Mouse (Mus musculus) liver, adult 2 months (tissue): ENCODE measurements around the gene Eif3l. TPM values are rescaled to one million over a fixed set of nuclear protein-coding genes. Genes with fewer than 3 reads are reported as not detected.

Experiments
- DNase-seq: peaks from one replicate; pipeline ENCODE4 v3.0.0-alpha.2; 2011; ENCODE audit warnings: low read depth, low spot score; ENCODE audit errors: extremely low read depth
- H3K27ac ChIP-seq: fragments of 200-500 bp; replicated peaks from 2 replicates; pipeline ENCODE4 v1.5.1; 2012; ENCODE audit warnings: low read depth, mild to moderate bottlenecking, control low read depth, inconsistent platforms, low read length; ENCODE audit not compliant: insufficient read depth
- H3K27me3 ChIP-seq: fragments of 200-500 bp; 2 replicates; pipeline ENCODE4 v1.6.1; 2012; ENCODE audit warnings: mild to moderate bottlenecking, moderate library complexity, low read length, inconsistent platforms; ENCODE audit not compliant: control insufficient read depth, insufficient read depth
- H3K36me3 ChIP-seq: fragments of 200-500 bp; 2 replicates; pipeline ENCODE4 v1.6.1; 2012; ENCODE audit warnings: low read length, inconsistent platforms; ENCODE audit not compliant: control insufficient read depth, insufficient read depth
- H3K4me1 ChIP-seq: fragments of 200-500 bp; 2 replicates; pipeline ENCODE4 v1.6.1; 2011; ENCODE audit warnings: low read length; ENCODE audit not compliant: control insufficient read depth, insufficient read depth
- H3K4me3 ChIP-seq: fragments of 200-500 bp; 2 replicates; pipeline ENCODE4 v1.5.1; 2011; ENCODE audit warnings: low read depth, mild to moderate bottlenecking, control low read depth, low read length, moderate library complexity; ENCODE audit not compliant: insufficient read depth
- H3K79me2 ChIP-seq: fragments of 200-500 bp; 2 replicates; pipeline ENCODE4 v1.6.1; 2012; ENCODE audit warnings: inconsistent platforms, mild to moderate bottlenecking, low read length, moderate library complexity; ENCODE audit not compliant: control insufficient read depth, insufficient read depth
- H3K9ac ChIP-seq: fragments of 200-500 bp; 2 replicates; pipeline ENCODE4 v1.6.1; 2012; ENCODE audit warnings: low read depth, mild to moderate bottlenecking, control low read depth, inconsistent platforms, low read length
- CTCF ChIP-seq: fragments of 200-500 bp; IDR thresholded peaks from 2 replicates; pipeline ENCODE4 v1.5.1; 2011; ENCODE audit warnings: low read depth, low read length, control low read depth
- POLR2A ChIP-seq: fragments of 200-500 bp; IDR thresholded peaks from 2 replicates; pipeline ENCODE4 v1.6.1; 2011; ENCODE audit warnings: low read length, control low read depth; ENCODE audit not compliant: insufficient read depth; ENCODE audit errors: extremely low read depth
- WGBS: fragments of 180-500 bp; shearing (Covaris S2); methylation state at CpG from one replicate; pipeline ENCODE4 v1.1.7; 2018; 5-methylcytosine and 5-hydroxymethylcytosine counted together
- polyA plus RNA-seq: library from polyadenylated mRNA; depleted of rRNA; stranded (reverse); fragments of >200 nt; gene quantifications from 2 replicates; pipeline ENCODE4 v1.2.3, GENCODE M21; 2012
- total RNA-seq: library from RNA; depleted of rRNA; stranded (reverse); fragments of >200 nt; gene quantifications from 2 replicates; pipeline ENCODE4 v1.2.3, GENCODE M21; 2014

The Eif3l gene
- total and polyA plus RNA-seq, 2 experiments, result 82.1 to 103 TPM

DNA sequence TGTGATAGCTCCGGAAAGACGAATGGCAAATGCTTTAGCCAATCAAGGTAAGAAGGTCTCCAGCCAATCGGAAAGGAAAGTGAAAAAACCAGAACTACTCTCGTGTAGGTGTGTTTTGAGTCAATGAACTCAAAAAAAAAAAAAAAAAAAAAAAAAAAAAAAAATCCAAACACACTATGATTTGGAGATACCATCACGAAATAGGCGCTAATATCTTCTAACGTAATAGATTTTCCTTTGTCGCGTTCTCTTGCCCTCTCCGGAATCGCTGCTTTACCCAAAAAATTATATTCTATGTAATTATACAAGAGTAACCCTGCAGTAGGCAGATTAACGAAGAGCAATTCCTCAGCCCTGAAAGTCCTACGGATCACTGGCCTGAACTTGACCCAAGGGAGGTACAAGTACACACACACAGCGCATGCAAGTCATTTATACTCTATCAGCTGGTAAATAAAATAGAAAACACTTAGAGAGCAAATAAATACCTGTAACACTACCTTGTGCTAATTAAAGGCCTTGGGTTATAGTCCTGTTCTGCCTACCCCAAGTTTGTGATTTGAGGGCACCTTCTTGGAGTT is 11.7 kb upstream of the Eif3l start:
- WGBS, result 4% methylated on average over 14 of the region's 14 CpGs
- Histone ChIP-seq H3K4me3 (no peak overlapping the region), H3K27ac (peak overlapping the region; percentile 9; the same call in 1 of the 2 replicates), H3K9ac (no peak overlapping the region), H3K79me2 (no peaks in the 10 kb centered on the region), H3K36me3 (peaks cover 2% of the 10 kb centered on the region; the same call in 1 of the 2 replicates), H3K4me1 (peaks cover 2% of the 10 kb centered on the region; the same call in 1 of the 2 replicates), H3K27me3 (no peaks in the 10 kb centered on the region)
- DNase-seq, result peak; percentile 76
- TF ChIP-seq POLR2A (no peak), CTCF (no peak)

DNA sequence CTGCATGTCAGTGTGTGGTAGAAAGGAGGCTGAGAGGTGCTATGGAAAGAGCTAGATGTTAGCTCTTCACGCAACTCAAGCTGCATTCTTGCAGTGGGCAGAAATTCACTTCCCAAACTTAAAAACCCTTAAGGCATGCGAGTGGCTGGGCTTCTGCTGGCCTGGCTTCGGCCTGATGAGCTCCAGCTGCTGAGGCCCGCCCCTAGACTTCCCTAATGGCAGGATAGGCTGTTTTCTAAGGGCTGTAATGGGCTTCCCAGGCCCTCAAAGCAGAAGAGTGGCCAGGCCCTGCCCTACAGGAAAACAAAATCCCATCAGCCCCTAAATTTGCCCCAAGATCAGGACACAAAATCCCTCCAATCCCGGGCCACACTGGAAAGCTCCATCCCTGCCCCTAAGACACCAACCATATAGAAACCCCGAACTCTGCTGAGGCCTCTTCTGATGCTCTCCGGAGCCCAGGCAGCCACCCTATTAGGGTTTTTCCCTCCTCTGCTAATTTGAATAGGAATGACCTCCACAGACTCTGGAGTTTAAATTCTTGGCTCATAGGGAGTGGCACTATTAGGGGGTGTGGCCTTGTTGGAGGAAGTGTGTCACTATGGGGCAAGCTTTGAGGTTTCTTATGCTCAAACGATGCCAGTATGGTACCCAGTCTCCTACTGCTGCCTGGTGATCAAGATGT is 9.8 kb upstream of the Eif3l start:
- H3K9ac ChIP-seq, result no peak overlapping the region
- no peaks in the 10 kb centered on the region for H3K79me2 ChIP-seq
- 78% methylated on average over 8 of the region's 8 CpGs for WGBS
- H3K36me3 ChIP-seq, result no peaks in the 10 kb centered on the region
- no peak for DNase-seq
- no peak overlapping the region for H3K27ac ChIP-seq
- no peaks in the 10 kb centered on the region for H3K27me3 ChIP-seq
- TF ChIP-seq POLR2A (no peak), CTCF (no peak)
- H3K4me3 ChIP-seq, result no peak overlapping the region
- peaks cover 2% of the 10 kb centered on the region; the same call in 1 of the 2 replicates for H3K4me1 ChIP-seq

DNA sequence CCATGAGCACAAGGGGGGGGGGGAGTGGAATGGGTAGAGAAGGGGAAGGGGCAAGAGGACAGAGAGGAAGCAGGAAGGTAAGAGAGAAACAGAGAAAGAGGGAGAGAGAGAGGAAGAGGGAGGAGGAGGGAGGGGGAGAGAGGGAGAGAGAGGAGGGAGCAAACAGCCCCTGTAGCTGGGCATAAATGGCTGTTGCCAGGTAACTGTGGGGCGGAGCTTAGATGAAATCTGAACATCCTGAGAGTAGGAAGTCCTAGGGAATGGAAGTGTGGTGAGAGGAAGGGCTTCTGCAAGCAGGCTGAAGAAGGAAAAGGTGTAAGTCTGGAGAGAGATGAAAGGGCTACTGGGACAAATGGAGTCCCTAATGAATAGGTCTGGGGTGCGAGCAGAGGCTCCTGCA is 8.7 kb upstream of the Eif3l start:
- H3K9ac ChIP-seq, result no peak overlapping the region
- H3K36me3 ChIP-seq, result no peaks in the 10 kb centered on the region
- no peak overlapping the region for H3K4me3 ChIP-seq
- H3K79me2 ChIP-seq, result no peaks in the 10 kb centered on the region
- no peak for DNase-seq
- peaks cover 2% of the 10 kb centered on the region; the same call in 1 of the 2 replicates for H3K4me1 ChIP-seq
- 94% methylated on average over 2 of the region's 2 CpGs for WGBS
- H3K27ac ChIP-seq, result no peak overlapping the region
- no peaks in the 10 kb centered on the region for H3K27me3 ChIP-seq
- TF ChIP-seq CTCF (no peak), POLR2A (no peak)

DNA sequence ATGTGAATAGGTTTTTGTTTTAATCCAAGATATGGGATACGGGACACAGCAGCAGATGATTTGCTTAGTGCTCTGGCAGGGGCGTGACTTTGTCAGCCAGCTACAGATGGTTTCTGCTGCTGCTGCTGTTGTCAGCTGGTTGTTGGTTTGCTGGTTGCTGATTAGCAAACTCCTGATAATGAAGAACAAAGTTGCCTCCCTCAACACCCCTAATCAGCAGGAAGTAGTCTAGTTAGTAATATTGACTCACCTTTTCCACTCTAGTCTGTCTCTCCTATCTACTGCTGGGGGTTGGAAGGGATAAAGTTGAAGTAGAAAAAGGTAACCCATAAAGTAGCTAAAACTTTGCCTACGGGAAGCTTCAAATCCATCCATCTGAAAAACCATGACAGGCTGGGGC is 7.3 kb upstream of the Eif3l start:
- WGBS, result 65% methylated on average over 3 of the region's 3 CpGs
- no peak overlapping the region for H3K4me3 ChIP-seq
- TF ChIP-seq POLR2A, result no peak
- no peak for TF ChIP-seq CTCF
- no peak for DNase-seq
- H3K27ac ChIP-seq, result no peak overlapping the region
- H3K36me3 ChIP-seq, result no peaks in the 10 kb centered on the region
- peaks cover 2% of the 10 kb centered on the region; the same call in 1 of the 2 replicates for H3K4me1 ChIP-seq
- H3K79me2 ChIP-seq, result no peaks in the 10 kb centered on the region
- no peaks in the 10 kb centered on the region for H3K27me3 ChIP-seq
- H3K9ac ChIP-seq, result no peak overlapping the region

DNA sequence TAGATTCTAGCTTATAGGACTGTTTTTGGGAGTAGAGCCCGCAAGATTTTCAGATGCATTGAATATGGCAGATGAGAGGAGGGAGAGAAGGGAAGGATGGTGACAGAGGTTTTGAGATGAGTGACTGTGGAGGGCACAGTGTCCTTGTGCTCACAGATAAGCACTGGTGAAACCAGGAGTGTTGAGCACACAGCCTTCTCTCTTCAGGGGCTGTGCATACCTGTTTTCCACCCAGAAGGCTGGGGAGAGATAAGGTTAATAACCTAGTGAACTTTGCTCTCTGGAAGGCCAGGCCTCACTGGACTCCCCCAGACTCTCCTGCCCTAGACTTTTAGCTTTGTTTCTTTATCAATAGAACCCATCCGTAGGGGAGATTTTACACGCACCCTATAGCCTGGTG is 6.6 kb upstream of the Eif3l start:
- Histone ChIP-seq H3K9ac (no peak overlapping the region), H3K27ac (no peak overlapping the region), H3K27me3 (no peaks in the 10 kb centered on the region), H3K4me3 (no peak overlapping the region), H3K79me2 (no peaks in the 10 kb centered on the region), H3K4me1 (peaks cover 2% of the 10 kb centered on the region; the same call in 1 of the 2 replicates), H3K36me3 (no peaks in the 10 kb centered on the region)
- DNase-seq, result no peak
- 63% methylated on average over 3 of the region's 3 CpGs for WGBS
- TF ChIP-seq CTCF, result no peak
- no peak for TF ChIP-seq POLR2A
